Mouse (Mus musculus) gastrocnemius, postnatal 14 days (tissue): ENCODE measurements around the gene Gm42957. TPM values are rescaled to one million over a fixed set of nuclear protein-coding genes. Genes with fewer than 3 reads are reported as not detected.
"Not testable (repeated sequence)": the region's sequence is repeated elsewhere in the genome, so short reads cannot be mapped to it uniquely, and the experiment has no call there.

Experiments used
- DNase-seq: peaks from one replicate; pipeline ENCODE4 v3.0.0; 2021; ENCODE audit warnings: mixed read lengths
- intact Hi-C: fragments of 180-260 bp; cut with DNase I; formaldehyde crosslinking; loops from one replicate; pipeline ENCODE4 v1.15.1; 2025; ENCODE audit warnings: low total_unique reads
- total RNA-seq, 2 experiments: library from RNA; stranded (reverse); gene quantifications; 2 replicates each; pipeline ENCODE4 v1.2.3; 2021

Gene Gm42957
- total RNA-seq, 2 experiments from 2014 or later, result 0.13 to 0.25 TPM

DNA sequence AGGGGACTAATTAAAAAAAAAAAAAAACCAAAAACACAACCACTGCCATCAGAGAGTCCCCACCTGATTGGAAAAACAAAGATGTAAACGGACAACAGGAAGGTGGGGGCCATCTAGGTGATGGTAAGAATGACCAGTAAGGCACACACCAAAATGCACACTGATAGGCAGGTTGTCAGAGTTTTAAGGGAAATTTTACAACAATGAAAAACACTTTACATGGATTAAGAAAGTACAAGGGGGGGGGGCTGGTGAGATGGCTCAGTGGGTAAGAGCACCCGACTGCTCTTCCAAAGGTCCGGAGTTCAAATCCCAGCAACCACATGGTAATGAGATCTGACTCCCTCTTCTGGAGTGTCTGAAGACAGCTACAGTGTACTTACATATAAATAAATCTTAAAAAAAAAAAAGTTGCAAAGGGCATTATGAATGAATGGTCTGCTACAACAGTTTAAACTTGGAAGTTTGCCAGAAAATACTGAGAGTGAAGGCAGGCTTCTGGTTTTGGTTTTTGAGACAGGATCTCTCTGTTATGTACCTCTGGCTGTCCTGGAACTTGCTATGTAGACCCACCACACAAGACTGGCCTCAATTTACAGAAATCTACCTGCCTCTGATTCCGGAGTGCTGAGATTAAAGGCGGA is 33.3 kb downstream of the Gm42957 start:
- intact Hi-C loops, result no loop called here
- no peak for DNase-seq

DNA sequence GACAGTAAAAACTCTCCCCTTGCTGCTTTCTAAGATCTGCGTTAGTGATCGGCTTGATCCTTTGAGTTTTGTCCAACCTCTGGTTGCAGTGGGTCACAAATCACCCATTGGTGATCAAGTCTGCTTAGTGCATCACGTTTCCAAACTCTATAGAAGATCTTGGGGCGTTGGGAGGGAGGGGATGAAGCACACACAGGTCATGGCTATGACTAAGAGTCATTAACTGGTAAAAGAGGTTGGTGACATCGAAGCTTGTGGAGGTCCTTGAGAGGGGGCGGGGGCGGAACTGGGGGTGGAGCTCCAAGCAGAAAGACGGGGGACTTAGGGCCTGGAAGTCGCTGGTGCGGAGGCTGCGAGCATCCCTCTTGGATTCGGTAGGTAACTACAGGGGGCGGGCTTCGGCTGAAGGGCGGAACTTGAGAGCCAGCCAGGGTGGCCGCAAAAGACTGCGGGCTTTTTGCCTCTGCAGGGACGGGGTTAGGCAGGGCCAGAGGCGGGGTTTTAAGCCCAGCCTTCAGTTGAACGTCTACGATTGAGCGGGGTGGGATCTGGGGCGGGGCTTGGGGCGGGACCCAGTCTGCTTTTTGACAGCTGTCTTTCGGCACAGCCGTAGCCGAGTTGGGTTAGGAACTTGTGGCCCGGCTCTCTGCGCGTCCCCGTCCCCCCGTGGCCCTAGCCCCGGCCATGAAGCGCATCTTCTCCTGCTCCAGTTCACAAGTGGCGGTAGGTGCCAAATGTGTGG is 34.6 kb downstream of the Gm42957 start, which contains the start of gene Ankrd35:
Gene Ankrd35 (plus strand): TSS at position 405 of the 742 bp plus-strand sequence.
- intact Hi-C loops, result no loop called here
- DNase-seq, result peak; percentile 86

DNA sequence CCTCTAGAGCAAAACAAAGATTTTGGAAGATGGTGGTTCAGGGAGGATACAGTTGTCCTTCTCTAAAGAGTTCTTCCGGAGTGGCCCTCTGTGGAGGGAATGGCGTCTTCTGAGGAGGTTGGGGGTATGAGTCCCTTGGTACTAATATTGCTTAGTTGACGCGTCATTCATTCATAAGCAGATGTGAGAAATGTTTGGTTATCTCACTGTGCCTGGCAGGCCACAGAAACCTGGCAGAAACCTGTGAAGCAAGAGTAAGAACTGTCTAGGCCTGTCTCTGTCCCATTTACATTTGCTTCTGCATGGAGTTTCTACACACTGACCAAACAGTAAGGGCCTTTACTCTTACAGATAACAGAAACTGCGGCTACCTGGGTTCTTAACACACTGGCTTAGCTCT is 36.2 kb downstream of the Gm42957 start:
- intact Hi-C loops, result no loop called here

DNA sequence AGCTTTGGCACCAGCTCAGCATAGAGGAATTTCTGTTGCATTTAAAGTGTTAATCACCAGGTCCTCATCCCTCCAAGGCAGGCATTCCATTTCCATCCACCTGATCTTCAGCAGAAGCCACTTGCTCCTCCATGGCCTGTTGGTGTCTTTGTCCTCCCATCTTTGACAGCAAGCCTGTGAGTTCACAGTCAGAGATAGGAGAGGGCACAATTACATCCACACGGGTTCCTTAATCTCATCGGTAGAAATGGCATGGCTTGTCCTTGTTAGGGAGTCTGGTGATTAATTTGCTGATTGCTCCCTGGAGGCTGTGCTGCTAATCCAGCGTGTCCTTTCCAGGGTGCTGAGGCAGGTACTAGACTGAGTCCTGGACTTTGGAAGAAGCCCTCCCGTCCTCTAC is 38.2 kb downstream of the Gm42957 start:
- no peak for DNase-seq

More for the DNA sequence above, 36.2 kb downstream of the Gm42957 start:
- DNase-seq, result no peak

DNA sequence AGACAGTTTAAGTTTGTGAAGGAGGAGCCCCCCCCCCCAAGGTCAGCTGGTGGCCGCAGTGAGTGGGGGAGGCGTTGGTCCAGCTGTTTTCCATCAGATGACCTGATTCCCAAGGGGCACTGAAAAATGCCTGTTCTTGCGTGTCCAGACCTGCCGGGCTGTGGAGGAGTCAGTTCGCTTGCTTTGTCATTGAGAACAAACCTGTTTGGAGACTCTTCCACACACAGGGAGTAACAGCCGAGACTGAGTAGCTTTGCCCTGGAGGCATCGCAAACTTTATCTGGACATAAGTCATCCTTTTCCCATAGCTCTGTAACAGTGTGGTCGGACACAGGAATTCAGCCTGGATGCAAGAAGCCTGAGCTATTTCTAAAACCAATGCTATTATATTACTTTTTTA is 39.2 kb downstream of the Gm42957 start:
- intact Hi-C loops, result no loop called here
- no peak for DNase-seq

More for the DNA sequence above, 38.2 kb downstream of the Gm42957 start:
- intact Hi-C loops, result no loop called here

DNA sequence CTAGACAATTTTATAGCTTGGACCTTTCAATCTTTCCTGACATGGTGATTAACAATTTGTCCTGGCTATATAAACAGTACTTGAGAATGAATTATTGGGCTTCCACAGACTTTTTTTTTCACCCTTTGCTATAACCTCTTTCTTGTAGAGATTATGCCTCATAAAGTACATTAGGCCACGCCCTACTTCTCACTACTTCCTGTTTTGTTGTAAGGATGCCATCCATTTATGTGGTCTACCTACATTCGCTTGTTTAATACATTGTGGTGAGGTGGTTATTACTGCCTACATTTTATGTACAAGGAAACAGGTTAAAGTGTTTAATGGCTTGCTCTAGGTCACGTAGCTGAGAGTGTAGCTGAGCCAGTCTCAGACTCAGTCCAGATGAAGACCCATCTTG is 39.9 kb downstream of the Gm42957 start:
- intact Hi-C loops, result no loop called here
- no peak for DNase-seq

DNA sequence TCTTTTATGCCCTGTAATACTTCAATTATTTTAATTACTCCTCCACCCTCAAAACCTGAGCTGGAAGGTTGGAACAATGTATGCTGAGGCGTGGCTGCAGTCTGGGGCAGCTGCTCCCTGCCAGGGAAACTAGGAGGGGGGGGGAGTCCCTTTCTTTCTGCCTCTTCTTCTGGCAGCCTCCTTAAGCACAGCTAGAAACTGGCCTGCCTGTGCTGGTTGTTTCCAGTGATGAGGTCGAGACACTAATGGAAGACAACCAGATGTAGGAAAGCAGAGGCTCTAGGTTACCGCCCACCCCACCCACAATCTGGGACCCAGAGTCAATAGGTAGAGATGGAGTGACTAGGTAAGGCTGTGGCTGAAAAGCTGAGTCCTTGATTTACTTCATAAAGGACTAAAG is 40.4 kb downstream of the Gm42957 start:
- no peak for DNase-seq
- intact Hi-C loops, result no loop called here

DNA sequence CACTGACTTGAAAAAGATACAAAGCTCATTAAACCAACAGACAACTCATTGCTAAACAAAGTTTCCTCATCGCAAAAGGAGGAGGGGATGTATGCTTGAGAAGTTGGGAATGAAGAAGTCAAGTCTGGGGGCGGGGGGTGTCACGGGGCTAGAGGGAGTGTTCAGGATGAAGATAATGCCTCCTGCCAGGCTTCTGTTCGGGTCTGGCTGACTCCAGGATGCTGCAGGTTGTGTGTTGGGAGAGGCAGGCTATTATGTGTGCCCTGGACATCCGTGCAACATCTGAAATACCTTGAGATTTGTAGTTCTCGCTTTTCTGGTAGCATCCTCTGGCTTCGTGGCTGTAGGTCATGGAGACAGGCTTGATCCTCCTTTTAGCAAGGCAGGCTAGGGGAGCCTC is 43.2 kb downstream of the Gm42957 start:
- intact Hi-C loops, result no loop called here
- DNase-seq, result no peak

DNA sequence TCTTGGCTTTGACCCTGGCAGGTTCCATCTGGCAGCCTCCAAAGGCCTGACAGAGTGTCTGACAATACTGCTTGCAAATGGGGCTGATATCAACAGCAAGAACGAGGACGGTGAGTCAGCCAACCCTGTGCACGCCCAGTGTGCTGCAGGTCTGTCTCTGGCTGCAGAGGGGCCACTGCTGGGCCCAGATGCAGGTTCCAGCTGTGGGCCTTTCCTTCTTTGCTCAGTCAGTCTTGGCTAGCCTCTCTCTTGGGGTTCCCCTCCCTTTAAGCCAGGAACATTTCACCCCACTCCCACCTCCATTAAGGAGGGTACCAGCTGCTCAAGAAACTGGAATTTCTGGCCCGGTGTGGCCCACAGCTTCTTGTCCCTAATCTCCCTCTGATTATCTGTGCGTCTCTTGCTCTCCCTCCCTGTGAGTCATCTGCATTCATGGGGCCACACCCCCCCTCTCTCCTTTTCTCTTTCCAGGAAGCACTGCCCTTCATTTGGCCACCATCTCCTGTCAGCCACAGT is 43.9 kb downstream of the Gm42957 start:
- intact Hi-C loops, result no loop called here
- DNase-seq, result no peak

DNA sequence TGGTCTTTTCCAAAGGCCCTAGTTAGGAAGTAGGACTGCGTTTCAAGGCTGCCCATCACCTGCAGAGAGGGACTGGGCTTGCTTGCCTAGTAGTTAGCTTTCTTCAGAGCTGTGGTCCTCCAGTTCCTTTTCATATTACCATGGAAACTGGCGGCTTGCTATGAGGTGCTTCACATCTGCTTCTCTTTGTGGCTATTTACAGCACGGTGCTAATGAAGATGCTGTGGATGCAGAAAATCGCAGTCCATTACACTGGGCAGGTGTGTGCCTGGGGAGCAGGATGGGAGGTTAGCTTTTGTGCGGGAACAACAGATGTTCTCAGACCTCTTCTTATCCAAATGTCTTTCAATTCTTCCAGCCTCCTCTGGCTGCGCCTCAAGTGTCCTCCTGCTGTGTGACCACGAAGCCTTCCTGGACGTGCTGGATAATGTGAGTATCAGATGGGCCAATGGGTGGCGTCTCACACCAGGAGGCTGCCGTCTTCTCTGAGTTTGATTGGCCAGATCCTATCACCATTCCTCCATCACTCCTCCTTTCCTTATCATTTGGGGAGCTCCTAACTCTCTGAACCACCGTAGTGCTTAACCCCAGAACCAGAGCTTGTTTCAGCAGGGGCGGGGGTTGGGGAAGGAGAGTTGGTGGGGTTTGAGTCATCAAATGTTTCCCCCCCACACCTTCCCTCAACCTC is 45.1 kb downstream of the Gm42957 start:
- intact Hi-C loops, result no loop called here

DNA sequence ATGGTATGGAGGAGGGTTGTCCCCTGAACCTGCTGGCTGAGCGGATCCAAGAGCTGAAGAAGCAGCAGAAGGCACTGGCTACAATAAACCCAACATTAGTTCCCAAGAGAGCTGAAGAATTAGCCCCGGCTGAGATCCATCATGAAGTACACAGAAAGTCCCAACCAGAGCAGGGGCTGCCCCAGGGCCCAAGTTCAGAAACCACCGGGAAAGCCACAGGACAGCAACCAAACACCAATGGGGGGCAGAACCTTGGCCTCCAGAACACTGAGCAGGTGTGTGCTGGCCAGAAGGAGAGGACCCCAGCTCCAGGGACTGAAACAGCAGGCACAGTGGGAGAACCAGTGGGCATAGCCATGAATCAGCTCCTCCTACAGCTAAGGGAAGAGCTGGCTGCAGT is 48.2 kb downstream of the Gm42957 start:
- no peak for DNase-seq
- intact Hi-C loops, result no loop called here

More for the DNA sequence above, 45.1 kb downstream of the Gm42957 start:
- no peak for DNase-seq

DNA sequence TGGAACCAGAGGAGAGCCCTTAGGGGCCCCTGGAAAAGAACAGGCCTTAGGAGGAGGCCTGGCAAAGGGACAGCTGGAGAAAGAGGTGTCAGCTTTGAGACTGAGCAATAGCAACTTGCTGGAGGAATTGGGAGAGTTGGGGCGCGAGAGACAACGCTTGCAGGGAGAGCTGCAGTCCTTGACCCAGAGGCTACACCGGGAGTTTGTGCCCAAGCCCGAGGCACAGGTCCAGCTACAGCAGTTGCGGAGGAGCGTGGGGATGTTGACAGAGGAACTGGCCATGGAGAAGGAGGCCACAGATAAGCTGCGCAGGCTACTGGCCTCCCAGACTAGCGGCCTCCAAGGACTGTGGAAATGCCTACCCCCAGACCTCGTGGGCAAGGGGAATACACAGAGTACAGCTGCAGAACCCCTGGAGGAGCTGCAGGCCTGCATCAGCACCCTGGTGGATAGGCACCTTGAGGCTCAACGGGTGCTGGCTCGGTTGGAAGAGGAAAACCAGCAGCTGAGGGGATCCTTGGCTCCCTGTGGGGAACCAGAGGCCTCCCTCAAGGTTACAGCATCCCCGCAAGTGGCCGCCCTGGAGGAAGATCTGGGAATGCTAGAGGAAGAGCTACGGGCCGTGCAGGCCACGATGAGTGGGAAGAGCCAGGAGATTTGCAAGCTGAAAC is 49.0 kb downstream of the Gm42957 start:
- DNase-seq, result peak; percentile 36
- intact Hi-C loops, result no loop called here

DNA sequence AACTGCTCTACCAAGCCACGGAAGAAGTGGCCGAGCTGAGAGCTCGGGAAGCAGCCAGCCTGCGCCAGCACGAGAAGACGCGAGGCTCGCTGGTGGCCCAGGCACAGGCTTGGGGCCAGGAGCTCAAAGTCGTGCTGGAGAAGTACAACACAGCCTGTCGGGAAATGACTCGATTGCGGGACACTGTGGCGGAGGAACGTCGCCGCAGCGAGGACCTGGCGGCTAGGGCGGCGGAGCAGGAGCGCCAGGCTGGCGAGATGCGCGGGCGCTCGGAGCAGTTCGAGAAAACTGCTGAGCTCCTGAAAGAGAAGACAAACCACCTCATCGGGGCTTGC is 49.5 kb downstream of the Gm42957 start:
- intact Hi-C loops, result no loop called here
- no peak for DNase-seq

DNA sequence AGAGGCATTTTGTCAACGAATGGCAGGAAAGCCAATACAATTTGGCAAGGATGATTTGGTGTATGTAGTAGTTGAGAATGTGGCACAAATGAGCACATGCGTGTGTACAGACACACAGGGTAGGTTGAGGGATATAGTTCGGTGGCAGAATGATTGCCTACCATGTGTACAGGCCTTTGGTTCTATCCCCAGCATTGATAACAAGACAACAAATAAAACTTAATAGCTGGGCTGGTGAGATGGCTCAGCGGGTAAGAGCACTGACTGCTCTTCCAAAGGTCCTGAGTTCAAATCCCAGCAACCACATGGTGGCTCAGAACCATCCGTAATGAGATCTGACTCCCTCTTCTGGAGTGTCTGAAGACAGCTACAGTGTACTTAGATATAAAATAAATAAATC is 50.8 kb downstream of the Gm42957 start:
- intact Hi-C loops, DNase-seq: not testable (repeated sequence)

DNA sequence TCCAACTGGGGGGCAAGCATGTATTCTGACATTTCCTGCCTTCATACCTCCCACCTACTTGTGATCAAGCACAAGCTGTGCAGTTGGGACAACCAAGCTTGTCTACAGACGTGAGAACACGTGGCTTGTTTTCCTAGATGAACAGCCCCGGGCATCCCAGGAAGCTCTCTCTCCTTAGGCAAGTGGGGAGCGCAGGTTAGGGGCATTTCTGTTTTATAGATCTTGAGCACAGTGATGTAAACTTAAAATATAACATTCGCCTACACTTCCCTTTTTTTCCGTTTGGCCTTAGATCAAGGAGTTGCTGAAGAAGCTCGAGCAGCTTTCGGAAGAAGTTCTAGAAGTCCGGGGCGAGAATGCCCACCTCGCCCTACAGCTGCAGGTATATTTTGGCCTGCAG is 53.6 kb downstream of the Gm42957 start:
- intact Hi-C loops, result no loop called here
- no peak for DNase-seq

DNA sequence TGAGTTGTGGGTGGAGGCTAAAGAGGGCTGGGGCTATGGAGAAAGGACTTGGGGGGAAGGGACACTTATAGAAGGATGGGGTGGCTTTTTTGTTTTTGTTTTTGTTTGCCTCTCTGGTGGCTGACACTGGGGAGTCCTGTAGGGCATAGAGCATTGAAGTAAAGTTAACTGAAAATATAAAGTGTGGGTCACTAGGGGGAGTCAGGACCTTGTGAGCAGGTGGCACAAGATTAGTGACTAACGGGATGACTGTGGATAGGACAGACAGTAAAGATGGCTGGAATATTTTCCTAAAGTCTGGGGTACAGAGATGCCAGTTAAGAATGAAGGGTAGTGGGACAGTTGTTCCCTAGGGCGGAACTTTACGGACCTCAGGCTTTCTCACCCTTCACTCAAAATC is 55.0 kb downstream of the Gm42957 start:
- intact Hi-C loops, result no loop called here

DNA sequence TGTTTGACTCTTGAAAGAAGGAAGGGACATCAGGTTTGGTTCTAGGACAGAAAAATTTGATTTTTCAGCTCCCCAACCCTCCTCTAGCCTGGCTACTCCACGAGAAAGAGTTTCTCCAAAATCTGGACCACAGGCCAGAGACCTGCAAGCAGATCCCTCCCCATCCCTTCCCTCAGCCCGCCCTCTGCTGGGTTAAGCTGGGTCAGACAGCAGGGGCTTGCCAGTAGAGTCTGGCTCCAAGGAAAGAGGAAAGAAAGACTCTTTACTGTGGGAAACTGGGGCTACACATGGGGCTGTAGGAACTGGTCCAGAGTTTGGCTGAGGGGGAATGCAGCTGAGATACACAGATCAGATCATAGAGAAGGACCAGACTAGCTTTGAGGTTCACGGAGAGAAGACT is 57.2 kb downstream of the Gm42957 start:
- DNase-seq, result peak; percentile 82
- intact Hi-C loops, result no loop called here

More for the DNA sequence above, 55.0 kb downstream of the Gm42957 start:
- no peak for DNase-seq

DNA sequence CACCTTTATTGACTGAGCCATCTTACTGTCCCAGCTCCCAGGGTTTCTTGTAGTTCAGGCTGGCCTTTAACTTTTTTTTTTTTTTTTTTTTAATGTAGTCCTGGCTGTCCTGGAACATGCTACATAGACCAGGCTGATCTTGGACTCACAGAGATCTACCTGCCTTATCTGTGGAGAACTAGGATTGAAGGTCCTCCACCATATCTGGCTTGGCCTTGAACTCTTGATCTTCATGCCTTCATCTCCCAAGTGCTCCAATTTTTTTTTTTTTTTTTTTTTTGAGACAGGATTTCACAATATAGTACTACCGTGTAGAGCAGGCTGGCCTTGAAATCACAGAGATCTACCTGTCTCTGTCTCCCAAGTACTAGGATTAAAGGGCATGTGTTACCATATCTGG is 58.3 kb downstream of the Gm42957 start:
- intact Hi-C loops, result no loop called here
- DNase-seq, result no peak

DNA sequence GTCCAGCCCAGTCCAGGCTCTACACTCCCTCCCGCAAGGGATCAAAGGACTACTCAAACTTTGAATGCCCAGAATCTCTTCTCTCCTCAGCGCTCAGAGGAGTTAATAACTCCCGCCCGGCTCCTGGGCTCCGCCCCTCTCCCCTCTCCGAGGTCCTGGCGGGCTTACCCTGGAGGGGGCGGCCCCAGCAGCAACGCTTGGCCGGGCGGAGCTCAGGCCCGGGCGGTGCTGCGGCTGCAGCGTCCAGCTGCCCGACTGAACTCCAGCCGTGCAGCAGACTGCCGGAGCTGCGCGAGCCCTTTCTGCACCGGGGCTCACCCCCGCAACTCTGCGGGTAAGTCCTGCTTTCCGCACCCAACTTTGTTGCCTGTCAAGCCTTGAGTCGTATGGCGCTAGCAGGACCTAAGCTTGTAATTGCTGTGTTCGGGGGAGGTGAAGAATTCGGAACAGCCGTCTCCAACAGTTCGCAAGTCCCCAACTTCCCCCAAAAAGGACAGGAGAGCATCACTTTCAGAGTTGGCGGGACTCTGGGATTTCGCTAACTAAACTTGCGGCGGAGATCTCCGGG is 61.0 kb downstream of the Gm42957 start, which contains the start of gene Pias3:
Gene Pias3 (plus strand): TSS at position 187 of the 568 bp plus-strand sequence.
- intact Hi-C loops, result no loop called here
- peak; percentile 93 for DNase-seq
